Mouse (Mus musculus) neutrophil, adult 5-6 weeks (primary cell): ENCODE measurements around the gene Nme3. TPM values are rescaled to one million over a fixed set of nuclear protein-coding genes. Genes with fewer than 3 reads are reported as not detected.

Source experiments
- ATAC-seq: fragments of 151-379, 151-347 bp; 2 replicates; pipeline ENCODE4 v1.8.0; 2017; ENCODE audit warnings: mild to moderate bottlenecking, moderate TSS enrichment; ENCODE audit not compliant: insufficient number of reproducible peaks, poor library complexity, low FRiP score, severe bottlenecking; ENCODE audit errors: extremely low read depth
- total RNA-seq: library from RNA; stranded (forward); fragments of 200-1000 nt; gene quantifications from 2 replicates; pipeline ENCODE4 v1.2.3, GENCODE M21; 2017

Gene Nme3
- total RNA-seq, 1 experiment from 2014 or later, result 26.1 TPM

DNA sequence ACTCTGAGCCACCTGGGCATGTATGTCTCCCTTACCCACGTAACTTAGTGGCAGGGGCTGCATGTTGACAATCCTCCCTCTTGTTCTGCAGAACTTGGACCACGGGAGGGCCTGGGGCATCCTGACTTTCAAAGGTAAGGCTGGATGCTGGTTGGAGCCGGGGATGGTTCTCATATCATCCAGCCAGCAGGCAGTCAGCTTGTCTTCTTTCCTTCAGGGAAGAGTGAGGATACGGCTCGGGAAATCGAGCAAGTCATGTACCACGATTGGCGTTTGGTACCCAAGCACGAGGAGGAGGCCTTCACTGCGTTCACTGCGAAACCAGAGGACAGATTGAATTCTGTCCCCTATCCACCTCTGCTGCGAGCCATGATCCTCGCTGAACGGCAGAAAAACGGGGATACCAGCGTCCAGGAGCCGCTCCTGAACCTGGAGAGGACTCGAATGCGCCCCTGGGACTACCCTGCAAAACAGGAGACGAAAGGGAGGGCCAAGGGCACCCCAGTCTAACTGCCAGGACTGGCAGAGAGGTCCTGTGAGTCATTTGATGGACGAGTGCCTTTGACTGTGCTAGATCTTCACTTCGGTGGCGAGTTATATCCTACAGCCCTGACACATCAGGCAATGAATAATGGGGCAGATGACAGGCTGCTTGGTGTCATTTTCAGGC lies 594 bp upstream of the Nme3 start:
- no peak for ATAC-seq

DNA sequence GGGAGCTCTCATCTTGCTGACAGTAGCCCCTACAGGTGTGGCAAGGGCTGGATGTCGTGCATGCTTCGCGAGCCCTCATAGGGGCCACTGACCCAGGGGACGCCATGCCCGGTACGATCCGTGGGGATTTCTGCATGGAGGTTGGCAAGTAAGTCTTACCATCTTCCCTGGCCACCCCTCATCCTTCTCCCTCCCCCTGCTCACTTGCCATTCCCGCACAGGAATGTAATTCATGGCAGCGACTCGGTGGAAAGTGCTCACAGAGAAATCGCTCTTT lies 631 bp downstream of the Nme3 start:
- no peak for ATAC-seq

DNA sequence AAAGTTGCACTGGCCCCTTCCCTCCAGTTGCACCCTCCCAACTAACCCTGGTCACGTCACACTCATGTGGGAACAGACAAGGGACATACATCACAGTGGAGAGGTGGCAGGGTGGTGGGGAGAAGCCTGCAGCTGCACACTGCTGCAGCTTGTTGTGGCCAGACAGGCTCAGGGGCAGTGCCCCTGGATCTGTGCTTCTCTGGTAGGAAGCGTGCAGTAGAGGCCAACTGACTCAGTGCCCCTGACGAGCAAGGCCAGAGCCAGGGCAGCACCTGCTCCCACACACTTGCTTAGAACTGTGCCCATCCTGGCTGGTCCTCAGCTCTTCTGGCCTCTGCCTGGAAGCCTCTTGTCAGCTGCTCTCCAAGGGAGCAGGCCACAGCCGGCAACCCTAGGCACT lies 1.3 kb downstream of the Nme3 start:
- ATAC-seq, result no peak

DNA sequence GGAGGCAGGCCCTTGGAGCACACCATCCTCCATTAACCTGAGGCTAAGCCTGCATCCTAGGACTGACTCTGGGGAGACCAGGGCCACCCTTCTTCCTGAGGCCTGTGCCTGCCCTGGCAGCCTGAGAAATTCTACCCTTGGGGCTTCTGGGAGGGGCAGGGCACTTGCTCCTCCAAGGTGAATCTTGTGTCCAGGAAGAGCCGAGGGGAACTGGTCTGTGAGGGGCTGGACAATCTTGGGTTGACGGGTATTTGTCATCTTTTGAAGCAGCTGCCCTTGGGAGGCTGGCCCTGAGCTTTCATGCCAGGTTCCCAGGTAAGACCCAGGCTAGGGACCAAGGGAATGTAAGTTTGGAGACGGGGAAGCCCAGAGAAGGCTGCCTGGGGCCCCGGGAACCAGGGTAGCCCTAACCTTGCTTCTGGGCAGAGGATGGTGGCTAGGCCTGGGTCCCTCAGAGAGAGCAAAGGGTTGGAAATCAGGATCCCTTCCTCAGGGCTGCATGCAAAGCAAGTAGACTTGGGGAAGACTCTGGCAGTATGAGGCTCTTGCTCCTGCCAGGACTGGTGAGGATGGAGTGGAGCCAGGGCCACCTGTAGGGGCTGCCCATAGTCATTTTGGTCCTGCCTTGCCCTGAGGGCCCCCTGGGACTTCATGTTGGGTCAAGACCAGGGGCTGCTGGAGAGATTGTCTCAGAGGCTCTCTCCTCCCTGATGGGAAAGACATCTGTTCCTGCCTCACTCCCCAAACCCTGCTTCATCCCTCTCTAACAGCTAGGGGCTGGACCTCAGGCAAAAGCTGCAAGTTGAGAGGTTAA lies 1.9 kb downstream of the Nme3 start:
- ATAC-seq, result no peak

DNA sequence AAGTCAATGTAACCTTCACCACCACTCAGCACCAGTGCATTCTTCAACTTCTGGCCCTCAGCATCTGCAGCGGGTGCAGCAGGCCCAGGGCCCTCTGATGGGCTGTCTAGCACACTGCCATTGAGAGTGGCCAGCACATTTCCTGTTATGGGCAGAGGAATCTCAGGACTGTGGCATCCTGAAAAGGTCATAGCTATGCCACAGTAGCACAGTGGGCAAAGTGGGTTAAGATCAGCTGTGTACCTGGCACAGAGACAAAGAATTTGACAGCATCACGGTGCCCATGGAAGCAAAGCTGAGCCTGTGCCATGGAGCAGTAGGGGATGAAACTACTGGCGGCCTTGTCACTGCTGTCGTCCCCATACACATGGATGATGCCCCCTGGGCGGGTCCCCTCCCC lies 2.9 kb downstream of the Nme3 start:
- no peak for ATAC-seq

DNA sequence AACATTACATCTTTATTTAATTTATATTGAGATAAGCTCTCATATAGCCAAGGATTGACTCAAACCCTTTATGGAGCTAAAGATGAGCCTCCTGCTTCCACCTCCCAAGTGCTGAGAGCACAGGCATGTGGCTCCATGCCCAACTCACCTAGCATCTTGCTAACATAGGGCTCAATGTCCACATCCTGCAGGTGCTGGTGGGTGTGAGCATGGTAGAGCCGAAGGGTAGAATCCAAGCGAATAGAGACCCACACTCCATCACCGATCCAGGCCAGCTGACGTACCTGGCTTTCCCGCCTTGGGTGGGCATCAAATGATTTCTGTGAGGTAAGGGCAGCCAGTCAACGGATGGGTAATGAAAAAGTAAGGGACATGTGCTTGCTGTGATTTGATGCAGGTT lies 3.7 kb downstream of the Nme3 start:
- ATAC-seq, result no peak

DNA sequence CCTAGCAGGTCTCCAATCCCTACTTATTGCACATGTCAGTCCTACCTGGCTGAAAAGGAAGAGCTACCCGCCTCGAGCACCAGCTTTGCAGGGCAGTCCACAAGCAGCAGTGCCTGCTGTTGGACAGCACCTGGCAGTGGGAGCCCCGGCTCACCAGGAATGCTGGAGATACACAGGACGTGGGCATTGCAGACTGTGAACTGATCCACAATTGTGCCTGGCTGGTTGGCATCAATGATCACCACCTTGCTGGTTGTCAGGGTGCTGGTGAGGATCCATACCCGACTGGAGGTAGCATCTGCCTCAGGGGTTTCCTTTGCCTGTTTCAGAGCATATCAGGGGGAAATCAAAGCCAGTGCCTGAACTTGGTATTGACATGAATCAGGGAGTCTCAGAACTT lies 5.8 kb downstream of the Nme3 start:
- no peak for ATAC-seq

DNA sequence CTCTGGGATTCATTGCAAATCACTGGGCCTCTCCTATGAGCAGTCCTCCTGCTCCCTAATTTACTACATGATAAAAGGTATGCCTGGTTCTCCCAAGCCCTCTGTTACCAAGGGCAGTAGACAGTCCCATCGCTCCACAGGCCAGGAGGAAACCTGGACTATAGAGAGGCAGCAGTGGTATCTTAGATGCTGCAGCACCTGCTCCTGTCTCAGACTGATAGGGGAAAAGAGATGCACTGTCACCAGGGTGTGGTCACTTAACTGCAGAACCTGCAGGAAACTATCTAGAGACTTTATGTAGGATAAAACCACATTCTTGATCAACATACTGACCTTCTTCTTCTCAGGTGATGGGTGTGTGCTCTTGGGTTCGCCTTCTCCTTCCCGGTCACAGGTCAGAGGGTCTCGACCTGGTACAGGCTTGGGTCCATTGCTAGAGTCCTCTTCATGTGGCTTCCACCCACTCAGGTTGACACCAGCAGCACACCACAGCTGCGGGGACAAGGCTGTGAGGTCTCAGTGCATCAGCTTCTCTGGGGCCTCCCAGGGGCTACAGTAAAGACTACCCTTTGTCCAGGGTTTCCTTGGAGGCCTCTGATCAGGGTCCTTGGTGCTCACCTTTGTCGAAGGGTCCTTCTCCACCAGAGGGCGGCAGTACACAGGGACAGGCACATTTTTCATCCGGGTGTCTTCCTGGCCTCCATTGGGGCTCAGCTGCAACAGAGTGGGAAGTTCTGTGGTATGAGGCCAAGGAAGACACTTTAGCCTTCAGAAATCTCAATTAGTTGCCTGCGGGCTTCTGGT lies 6.6 kb downstream of the Nme3 start:
- ATAC-seq, result no peak

DNA sequence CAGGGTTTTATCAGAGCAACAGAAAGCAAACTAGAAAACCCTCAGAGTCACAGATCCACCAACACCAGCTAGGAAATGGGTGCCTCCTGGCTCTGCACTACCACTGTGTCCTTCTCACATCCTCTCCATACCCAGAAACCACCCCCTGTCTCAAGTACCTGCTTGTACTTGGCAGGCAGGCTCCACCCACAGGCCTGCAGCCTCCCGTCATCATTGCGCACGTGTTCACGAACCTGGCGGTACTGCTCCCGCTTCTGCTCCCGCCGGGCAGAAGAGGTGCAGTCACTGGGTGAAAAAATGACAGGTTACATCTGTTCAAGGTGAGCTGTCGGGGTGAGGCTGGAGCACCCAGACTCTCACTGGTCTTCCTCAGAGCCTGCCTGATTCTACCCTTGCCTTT lies 7.5 kb downstream of the Nme3 start:
- no peak for ATAC-seq

DNA sequence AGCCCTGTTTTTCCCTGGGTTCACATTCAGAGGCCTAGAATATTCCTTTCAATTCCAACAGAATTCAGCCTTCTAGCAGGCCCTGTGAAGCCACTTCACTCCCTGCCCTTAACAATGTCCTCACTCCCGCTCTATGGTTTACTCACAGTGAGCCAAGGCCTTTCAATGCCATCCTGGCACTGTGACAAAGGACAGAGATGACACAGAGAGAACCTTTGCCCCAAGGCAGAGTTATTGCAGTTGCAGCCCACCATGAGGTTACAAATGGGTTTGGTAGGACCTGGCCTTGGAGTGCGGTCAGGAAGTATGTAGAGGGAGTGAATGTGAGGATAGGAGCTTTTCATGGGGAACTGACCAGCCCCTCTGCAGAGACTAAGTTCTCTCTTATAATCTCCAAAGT lies 11.3 kb downstream of the Nme3 start:
- no peak for ATAC-seq

DNA sequence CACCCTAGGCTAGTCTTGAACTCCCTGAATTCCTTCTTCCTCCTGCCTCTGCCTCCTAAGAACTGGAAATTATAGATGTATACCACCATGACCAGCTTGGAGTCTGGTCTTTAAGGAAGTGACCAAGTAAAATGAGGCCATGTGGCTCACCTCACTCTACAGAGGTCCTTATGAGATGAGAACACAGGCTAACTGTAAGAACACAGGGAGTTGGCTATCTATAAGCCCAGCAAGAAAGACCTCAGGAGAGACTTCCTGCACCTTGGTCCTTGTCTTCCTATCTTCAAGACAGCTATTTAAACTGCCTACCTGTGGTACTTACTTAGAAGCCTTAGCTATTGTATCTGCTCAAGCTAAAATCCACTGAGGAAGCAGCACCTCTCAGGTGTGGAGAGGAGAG lies 17.7 kb downstream of the Nme3 start:
- no peak for ATAC-seq

DNA sequence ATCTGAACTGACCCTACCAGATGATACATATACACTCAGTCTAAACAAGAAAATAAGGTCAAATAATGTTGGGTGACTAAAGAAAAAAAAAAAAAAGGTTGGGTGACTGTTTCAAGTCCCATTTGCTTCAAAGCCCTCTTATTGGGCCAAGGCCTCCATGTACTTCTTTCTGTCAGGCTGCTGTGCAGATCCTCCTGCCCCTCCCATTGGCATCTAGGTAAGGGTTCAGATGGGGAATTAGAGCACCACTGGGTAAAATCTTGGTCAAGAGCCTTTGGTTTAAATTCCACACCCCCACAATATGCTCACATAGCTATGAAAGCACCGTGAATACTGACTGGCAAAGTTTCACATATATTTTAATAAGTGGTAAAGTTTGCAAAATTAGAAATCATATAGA lies 26.9 kb downstream of the Nme3 start:
- ATAC-seq, result no peak

DNA sequence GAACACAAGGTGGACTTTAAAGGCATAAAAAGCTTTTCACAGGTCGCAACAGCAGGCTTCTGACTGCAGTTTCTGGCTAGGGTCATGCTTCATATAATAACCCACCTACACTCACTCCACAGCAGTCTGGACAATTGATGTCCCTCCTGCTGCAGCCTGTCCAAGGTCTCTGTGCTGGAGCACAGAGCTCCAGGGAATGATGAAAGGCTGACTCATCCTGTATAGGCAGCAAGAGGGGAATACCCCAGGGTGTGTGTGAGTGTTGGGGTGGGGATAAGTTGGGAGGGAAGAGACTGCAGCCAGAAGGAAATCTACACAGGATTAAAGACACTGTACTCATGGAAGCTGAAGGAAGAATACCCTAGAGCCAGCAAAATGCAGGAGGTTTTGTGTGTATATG lies 33.2 kb downstream of the Nme3 start:
- ATAC-seq, result no peak

DNA sequence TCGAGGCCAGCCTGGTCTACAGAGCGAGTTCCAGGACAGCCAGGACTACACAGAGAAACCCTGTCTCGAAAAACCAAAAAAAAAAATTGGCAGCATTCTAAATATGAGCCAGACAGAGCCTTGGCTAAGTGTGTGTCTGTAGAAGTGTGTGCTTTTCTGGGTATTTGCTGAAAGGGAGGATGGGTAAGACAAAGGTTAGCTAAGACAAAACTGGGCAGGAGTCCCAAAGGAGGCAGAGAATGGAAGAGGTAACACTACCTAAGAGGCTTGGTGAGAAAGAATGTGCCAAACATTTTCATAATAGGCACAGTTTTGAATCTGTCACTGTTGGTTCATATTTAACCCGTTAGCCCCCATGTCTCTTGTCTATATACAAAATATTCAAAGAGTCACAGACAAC lies 36.1 kb downstream of the Nme3 start:
- ATAC-seq, result no peak

DNA sequence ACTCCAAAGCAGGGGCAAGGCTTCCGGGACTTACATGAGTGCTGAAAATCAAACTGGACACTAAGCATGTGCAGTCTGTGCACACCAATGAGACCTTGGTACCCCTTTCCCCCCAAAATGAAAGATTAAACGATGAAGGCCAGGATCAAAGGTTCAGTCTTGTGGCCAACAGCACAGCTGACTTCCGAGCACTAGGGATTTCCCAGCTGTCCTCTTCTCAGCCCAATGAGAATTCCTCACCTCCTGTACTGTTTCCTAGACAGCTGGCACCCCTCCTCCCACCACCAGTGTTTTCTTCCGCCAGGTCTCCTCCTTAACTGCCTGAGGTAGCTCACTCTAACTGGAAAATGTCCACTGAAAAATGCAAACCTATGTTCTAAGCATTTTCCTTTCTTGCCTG lies 36.9 kb downstream of the Nme3 start:
- ATAC-seq, result no peak

DNA sequence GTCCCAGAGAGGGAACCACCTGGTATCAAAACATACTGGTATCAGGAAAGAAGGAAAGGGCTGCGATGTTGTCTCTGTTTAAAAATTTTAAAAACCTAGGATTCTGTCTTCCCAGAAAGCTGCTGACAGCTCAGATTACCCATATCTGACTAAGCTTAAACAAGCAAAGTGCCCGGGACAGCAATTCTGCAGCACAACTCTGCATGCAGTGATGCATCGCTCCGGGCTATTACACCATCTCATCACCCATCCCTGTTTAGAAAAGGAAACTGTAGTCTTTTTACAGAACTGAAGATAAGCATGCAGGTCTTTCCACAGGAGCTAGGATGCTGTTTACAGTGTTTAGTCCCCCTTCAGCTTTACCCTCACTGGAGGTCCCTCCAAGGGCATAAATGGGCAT lies 38.6 kb downstream of the Nme3 start:
- no peak for ATAC-seq

DNA sequence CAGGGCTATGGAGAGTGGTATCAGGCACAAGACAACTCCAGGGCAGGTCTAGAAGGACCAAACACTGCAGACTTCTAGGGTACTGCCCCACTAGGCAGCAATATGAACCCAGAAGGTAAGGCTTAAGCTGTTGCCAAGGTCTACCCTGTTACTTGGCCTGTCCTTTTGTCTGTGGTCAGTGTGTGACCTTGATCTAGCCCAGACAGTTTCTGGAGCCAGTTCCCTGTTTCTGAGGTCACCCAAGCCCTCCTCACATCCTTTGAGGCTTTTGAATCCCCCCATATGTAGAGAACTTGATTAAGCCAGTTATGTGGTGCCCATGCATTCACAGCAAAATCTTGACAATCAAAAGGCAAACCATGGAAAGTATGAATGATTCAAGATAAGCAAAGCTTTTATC lies 39.4 kb downstream of the Nme3 start:
- no peak for ATAC-seq

DNA sequence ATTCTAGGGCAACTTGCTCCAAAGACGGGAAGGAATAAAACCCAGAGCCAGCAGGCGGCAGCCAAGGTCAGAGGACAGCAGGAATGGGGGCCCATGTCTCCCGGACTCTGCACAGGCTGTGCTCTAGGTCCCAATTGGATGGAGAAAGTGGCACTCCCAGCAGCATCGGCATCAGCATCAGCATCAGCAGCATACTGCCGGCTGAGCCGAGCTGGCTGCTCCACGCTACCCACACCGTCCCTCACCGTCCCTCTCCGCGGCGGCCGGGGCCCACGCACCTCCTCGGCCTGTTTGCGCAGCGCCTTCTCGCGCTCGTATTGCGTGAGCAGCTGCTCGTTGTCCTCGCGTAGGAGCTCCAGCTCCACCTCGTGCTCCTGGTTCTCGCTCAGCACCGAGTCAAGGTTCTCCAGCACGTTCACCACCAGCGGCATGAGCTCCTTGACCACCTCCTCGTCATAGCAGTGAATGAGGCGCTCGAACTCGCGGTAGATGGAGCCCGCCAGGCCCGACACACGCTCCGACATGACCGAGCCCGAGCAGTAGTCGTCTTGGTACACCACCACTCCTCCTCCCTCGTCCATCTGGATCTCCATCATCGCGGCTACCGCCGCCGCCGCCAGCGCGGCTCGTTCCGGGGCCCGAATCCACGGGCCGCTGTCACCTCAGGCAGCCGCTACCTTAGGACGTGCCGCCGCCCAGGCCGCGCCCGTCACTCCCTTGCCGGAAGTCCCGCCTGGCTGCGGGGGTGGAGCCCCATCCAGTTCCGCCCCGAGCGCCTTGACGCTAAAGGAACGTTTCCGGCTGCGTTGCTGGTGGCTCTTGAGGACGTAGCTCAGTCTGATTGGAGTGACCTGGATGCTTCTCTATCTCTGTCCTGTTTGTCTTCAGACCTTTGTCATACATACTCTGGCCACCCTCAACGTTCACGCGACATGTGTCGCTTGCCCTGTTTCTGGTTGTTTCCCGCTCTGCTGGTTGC lies 40.2 kb downstream of the Nme3 start, which contains the start of gene Mapk8ip3:
Gene Mapk8ip3 (minus strand): TSS at position 719 of the 979 bp plus-strand sequence.
- peak; percentile 98 for ATAC-seq

DNA sequence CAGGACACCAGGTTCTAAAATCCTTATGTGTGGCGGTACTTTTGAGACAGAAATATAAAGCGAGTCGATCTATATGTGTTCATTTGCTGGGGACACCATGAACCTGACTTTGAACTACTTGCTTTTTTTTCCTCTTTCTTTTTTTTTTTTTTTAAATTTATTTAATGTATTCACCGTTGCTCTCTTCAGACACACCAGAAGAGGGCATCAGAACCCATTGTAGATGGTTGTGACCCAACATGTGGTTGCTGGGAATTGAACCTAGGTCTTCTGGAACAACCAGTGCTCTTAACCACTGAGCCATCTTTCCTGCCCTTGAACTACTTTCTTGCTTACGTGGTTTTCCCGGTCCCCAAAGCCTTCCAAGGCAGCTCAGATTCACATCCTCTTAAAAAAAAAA lies 41.0 kb downstream of the Nme3 start:
- ATAC-seq, result no peak
